Mouse (Mus musculus): ENCODE data around the gene H2afx.
A peak's percentile ranks its signal among the peaks of the same experiment; 100 is the strongest.
"Not testable (repeated sequence)": the region's sequence is repeated elsewhere in the genome, so short reads cannot be mapped to it uniquely, and the experiment has no call there.

The H2afx gene

GRCm38 (mm10) chr9:44337436-44338169 is 3.1 kb downstream of the H2afx start:
- DNase-seq (ENCODE audit: extremely low spot score, low spot score): peak; percentile 32

GRCm38 (mm10) chr9:44338574-44338973 is 4.1 kb downstream of the H2afx start:
- DNase-seq (ENCODE audit: extremely low spot score, low spot score): no peak

- DNase-seq (ENCODE audit: extremely low spot score, low spot score): no peak
Observed at GRCm38 (mm10) chr9:44341487-44341886, 7.0 kb downstream of the H2afx start.

DNA sequence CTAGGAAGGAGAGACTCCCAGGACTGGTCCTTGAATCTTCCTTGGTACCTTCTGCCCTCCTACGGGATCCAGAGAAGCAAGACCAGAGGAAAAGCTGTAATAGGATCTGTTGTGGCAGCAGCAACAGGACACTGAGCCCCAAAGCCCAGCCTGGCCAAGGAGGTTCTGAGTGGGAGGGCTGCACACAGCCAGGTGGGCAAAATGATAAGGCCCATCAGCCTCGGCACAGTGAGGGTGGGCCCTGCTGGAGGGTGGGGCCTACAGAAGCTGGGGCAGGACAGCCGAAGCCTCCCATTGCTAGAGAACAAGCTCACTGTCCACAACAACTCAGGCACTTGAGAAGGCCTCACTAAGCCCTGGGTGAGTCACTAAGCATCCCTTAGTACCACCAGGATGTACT is 7.7 kb downstream of the H2afx start:
- no peak for DNase-seq (ENCODE audit: extremely low spot score, low spot score)

- no peak for DNase-seq (ENCODE audit: extremely low spot score, low spot score)
Observed at GRCm38 (mm10) chr9:44342605-44343004, 8.1 kb downstream of the H2afx start.

DNA sequence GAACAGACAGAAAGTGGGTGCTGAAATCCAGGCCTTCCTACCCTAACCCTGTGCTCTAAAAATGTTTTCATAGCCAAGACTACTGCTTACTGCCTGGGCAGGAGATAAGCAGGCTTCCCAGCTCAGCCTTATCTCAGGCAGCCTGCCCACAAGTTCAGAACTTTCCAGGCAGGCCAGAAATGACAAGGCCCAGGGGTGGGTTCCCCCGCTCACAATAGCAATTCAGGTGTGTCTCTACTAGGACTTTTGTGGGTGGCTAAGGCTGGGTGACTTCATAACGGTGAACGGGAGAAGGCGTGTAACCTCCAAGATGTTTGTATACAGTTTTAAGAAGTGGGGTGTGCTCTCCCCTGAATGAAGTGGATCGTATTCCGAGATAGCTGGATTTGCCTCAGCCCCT is 8.8 kb downstream of the H2afx start:
- no peak for DNase-seq (ENCODE audit: extremely low spot score, low spot score)

- peak; percentile 95 for DNase-seq (ENCODE audit: extremely low spot score, low spot score)
Observed at GRCm38 (mm10) chr9:44343781-44344421, 9.4 kb downstream of the H2afx start, which contains the start of gene Hmbs. Gene Hmbs (minus strand): TSS chr9:44344228.

GRCm38 (mm10) chr9:44345570-44346433 is 11.3 kb downstream of the H2afx start:
- no peak for DNase-seq (ENCODE audit: extremely low spot score, low spot score)

DNA sequence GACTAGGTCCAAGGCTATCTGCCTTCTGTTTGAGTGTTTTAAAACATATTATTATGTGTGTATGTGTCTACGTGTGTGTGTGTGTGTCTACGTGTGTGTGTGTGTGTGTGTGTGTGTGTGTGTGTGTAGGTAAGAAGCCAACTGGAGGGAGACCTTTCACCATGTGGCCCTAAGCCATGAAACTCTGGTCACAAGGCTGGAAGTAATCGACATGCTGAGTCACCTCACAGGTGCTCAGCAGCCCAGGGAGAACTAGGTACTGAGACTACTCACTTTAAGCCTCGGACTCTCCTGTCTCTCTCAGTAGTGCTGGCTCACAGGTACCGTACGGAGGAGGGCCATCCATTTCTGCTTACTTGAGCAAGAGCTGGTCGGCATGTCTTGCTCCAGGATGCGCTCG is 12.7 kb downstream of the H2afx start:
- DNase-seq (ENCODE audit: extremely low spot score, low spot score): no peak

- no peak for DNase-seq (ENCODE audit: extremely low spot score, low spot score)
Observed at GRCm38 (mm10) chr9:44347621-44348020, 13.1 kb downstream of the H2afx start.

GRCm38 (mm10) chr9:44348546-44348945 is 14.1 kb downstream of the H2afx start:
- DNase-seq (ENCODE audit: extremely low spot score, low spot score): no peak

GRCm38 (mm10) chr9:44351396-44351795 is 16.9 kb downstream of the H2afx start:
- no peak for DNase-seq (ENCODE audit: extremely low spot score, low spot score)

DNA sequence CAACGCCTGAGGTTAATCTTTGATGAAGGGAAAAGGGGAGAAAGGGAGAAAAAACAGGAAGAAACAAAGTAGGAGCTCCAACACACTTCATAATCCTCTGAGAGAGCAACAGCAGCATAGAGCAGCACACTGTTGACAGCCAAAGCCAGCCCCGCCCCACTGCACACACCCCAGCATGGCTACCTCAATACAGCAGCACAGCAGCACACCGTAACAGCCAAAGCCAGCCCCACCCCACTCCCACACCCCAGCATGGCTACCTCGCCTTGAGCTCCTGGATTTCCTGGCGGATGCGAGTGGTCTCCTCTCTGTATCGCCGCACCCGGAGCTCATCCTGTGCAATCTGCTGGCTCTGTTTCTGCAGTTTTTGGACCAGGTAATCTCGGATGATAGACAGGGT is 17.8 kb downstream of the H2afx start:
- no peak for DNase-seq (ENCODE audit: extremely low spot score, low spot score)

- DNase-seq (ENCODE audit: extremely low spot score, low spot score): no peak
Observed at GRCm38 (mm10) chr9:44353142-44353541, 18.6 kb downstream of the H2afx start.

DNA sequence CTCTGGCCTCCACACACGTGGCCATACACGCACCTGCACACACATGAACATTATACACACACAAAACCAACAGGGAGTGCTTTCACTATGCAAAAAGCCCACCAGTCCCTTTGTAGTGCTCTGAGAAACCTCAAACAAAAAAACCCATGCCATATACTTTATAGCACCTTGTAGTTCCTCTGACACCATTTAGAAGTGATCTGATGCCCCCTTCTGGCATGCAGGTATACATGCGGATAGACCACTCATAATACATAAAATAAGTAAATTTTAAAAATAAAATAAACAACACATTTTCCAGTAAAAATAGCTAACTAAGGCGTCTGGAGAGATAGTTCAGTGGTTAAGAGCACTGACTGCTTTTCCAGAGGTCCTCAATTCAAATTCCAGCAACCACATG is 22.7 kb downstream of the H2afx start:
- DNase-seq (ENCODE audit: extremely low spot score, low spot score): no peak

DNA sequence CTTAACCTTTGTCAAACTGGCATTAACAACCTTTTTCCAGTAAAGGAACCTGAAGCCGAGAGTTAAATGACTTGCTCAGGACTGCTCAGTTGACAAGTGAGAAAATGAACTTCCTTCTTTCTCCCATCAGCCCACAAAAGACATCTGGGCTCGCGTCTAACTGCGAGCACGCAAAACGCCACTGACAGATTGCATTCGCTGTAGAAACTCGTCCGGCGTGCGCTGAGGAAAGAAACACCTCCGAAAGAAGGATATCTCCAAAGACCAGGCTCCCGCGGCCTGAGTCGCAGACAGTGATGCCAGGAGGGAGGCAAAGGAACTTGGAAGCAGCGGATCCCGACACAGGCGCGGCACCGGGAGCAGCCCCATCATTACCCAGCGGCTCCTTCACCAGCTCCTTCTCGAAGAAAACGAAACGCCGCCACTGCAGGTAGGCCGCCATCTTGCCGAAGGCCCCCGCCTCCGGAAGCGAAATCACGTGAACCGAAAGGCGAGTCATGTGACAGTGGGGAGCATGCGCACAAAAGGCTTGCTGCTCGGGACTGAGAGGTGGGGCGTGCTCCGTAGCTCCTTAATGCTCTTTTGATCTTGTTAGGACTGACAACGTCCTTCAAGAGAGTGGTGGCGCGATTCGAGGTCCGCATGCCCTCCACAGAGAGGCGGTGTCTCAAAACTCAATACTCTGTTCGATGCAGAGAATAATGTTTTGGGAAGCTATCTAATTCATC is 26.9 kb downstream of the H2afx start, which contains the start of gene Vps11:
Vps11 (minus strand) TSS at position 481 of the 728 bp plus-strand sequence.
- peak; percentile 98 for DNase-seq (ENCODE audit: extremely low spot score, low spot score)

- not testable (repeated sequence) for DNase-seq (ENCODE audit: extremely low spot score, low spot score)
Observed at GRCm38 (mm10) chr9:44361931-44362330, 27.4 kb downstream of the H2afx start.

- no peak for DNase-seq (ENCODE audit: extremely low spot score, low spot score)
Observed at GRCm38 (mm10) chr9:44364480-44364879, 30.0 kb downstream of the H2afx start.

DNA sequence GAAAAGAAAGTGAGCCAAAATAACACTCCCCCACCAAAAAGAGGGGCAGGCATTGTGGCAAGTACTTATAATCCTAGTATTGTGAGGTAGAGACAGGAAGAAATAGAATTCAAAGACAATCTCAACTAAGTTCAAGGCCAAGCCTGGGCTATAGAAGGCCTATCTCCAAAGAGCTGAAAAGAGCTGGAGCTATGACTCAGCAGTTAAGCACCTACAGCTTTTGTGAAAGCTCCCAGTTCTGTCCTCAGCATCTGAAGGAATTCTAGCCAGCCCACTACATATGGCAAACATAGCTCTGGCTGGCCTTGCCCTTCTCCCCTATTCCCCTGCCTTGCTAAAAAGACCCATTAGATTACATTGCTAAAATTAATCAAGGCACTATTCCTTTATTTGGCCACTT is 38.9 kb downstream of the H2afx start:
- DNase-seq (ENCODE audit: extremely low spot score, low spot score): no peak

- no peak for DNase-seq (ENCODE audit: extremely low spot score, low spot score)
Observed at GRCm38 (mm10) chr9:44376141-44376540, 41.6 kb downstream of the H2afx start.

DNA sequence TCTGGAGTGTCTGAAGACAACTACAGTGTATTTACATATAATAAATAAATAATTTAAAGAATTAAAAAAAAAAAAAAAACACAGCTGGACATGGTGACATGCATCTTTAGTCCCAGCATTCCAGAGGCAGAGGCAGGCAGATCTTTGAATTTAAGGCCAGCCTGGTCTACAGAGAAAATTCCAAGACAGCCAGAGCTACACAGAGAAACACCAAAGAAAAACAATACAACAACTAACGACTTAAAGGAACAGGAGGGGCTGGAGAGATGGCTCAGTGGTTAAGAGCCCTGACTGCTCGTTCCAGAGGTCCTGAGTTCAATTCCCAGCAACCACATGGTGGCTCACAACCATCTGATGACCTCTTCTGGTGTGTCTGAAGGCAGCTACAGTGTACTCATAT is 42.8 kb downstream of the H2afx start:
- not testable (repeated sequence) for DNase-seq (ENCODE audit: extremely low spot score, low spot score)

Measured in neural tube, embryonic 10.5 days (tissue).